Mouse (Mus musculus): ENCODE measurements around the gene Tmem129. TPM values are rescaled to one million over a fixed set of nuclear protein-coding genes. Genes with fewer than 3 reads are reported as not detected.

The Tmem129 gene
- polyA plus RNA-seq, 1 experiment from 2014 or later: 33.2 TPM

GRCm38 (mm10) chr5:33630061-33630460 is 28.2 kb downstream of the Tmem129 start:
- Histone ChIP-seq H3K36me3 (peaks cover 6% of the 10 kb centered on the region; the same call in 1 of the 2 replicates), H3K4me2 (replicated peaks) (peak overlapping the region; percentile 96), H3K27me3 (no peaks in the 10 kb centered on the region), H3K9ac (replicated peaks) (peak overlapping the region; percentile 56), H3K9me3 (no peaks in the 10 kb centered on the region), H3K4me3 (replicated peaks) (peak overlapping the region; percentile 85), H3K4me1 (replicated peaks) (peaks cover 23% of the 10 kb centered on the region), H3K27ac (peak overlapping the region; percentile 41; the same call in 1 of the 2 replicates)
- WGBS: 9% methylated on average over 9 of the region's 9 CpGs
- ATAC-seq: peak; percentile 35

GRCm38 (mm10) chr5:33629301-33629987 is 28.8 kb downstream of the Tmem129 start, which contains the start of the genes Fam53a and Gm9903:
Gene Fam53a (minus strand): TSS chr5:33629635.
Gene Gm9903 (plus strand): TSS chr5:33629925.
- peak; percentile 97 for ATAC-seq
- H3K4me3 ChIP-seq (replicated peaks): peak within 1 kb of the TSS; percentile 85
- WGBS: under 1% methylated on average over 96 of the region's 99 CpGs

GRCm38 (mm10) chr5:33628820-33629300 is 29.4 kb downstream of the Tmem129 start:
- under 1% methylated on average over 24 of the region's 24 CpGs for WGBS
- H3K36me3 ChIP-seq: no peaks in the 10 kb centered on the region

More at GRCm38 (mm10) chr5:33629301-33629987, 28.8 kb downstream of the Tmem129 start, which contains the start of the genes Fam53a and Gm9903:
- Histone ChIP-seq H3K4me1 (replicated peaks) (peaks cover 23% of the 10 kb centered on the region), H3K9ac (replicated peaks) (peak within 1 kb of the TSS; percentile 84), H3K27me3 (no peaks in the 10 kb centered on the region), H3K4me2 (replicated peaks) (peak within 1 kb of the TSS; percentile 96), H3K36me3 (peaks cover under 1% of the 10 kb centered on the region; the same call in 1 of the 2 replicates), H3K9me3 (no peaks in the 10 kb centered on the region), H3K27ac (peak within 1 kb of the TSS; percentile 88)

GRCm38 (mm10) chr5:33627968-33628367 is 30.2 kb downstream of the Tmem129 start:
- ATAC-seq: no peak
- Histone ChIP-seq H3K9me3 (no peaks in the 10 kb centered on the region), H3K27ac (no peak overlapping the region), H3K4me2 (replicated peaks) (peak overlapping the region; percentile 96), H3K4me1 (replicated peaks) (peaks cover 23% of the 10 kb centered on the region), H3K9ac (replicated peaks) (no peak overlapping the region), H3K27me3 (no peaks in the 10 kb centered on the region), H3K4me3 (replicated peaks) (peak overlapping the region; percentile 85), H3K36me3 (no peaks in the 10 kb centered on the region)
- 50% methylated on average over 4 of the region's 4 CpGs for WGBS

More at GRCm38 (mm10) chr5:33628820-33629300, 29.4 kb downstream of the Tmem129 start:
- H3K27me3 ChIP-seq: no peaks in the 10 kb centered on the region
- H3K9me3 ChIP-seq: no peaks in the 10 kb centered on the region
- H3K9ac ChIP-seq (replicated peaks): peak overlapping the region; percentile 84
- H3K4me3 ChIP-seq (replicated peaks): peak overlapping the region; percentile 85
- no peak for ATAC-seq
- H3K4me2 ChIP-seq (replicated peaks): peak overlapping the region; percentile 96
- H3K27ac ChIP-seq: peak overlapping the region; percentile 88
- peaks cover 23% of the 10 kb centered on the region for H3K4me1 ChIP-seq (replicated peaks)

GRCm38 (mm10) chr5:33623766-33624165 is 34.5 kb downstream of the Tmem129 start:
- 87% methylated on average over 3 of the region's 3 CpGs for WGBS
- ATAC-seq: no peak
- Histone ChIP-seq H3K27me3 (no peaks in the 10 kb centered on the region), H3K9ac (replicated peaks) (no peak overlapping the region), H3K36me3 (no peaks in the 10 kb centered on the region), H3K4me1 (replicated peaks) (peaks cover 12% of the 10 kb centered on the region), H3K4me3 (replicated peaks) (no peak overlapping the region), H3K4me2 (replicated peaks) (no peak overlapping the region), H3K27ac (no peak overlapping the region), H3K9me3 (no peaks in the 10 kb centered on the region)

GRCm38 (mm10) chr5:33622671-33623070 is 35.5 kb downstream of the Tmem129 start:
- Histone ChIP-seq H3K4me1 (replicated peaks) (peaks cover under 1% of the 10 kb centered on the region), H3K27ac (no peak overlapping the region), H3K4me3 (replicated peaks) (no peak overlapping the region), H3K27me3 (no peaks in the 10 kb centered on the region), H3K9ac (replicated peaks) (no peak overlapping the region), H3K9me3 (no peaks in the 10 kb centered on the region), H3K36me3 (no peaks in the 10 kb centered on the region), H3K4me2 (replicated peaks) (no peak overlapping the region)
- no peak for ATAC-seq
- 88% methylated on average over 2 of the region's 2 CpGs for WGBS

DNA sequence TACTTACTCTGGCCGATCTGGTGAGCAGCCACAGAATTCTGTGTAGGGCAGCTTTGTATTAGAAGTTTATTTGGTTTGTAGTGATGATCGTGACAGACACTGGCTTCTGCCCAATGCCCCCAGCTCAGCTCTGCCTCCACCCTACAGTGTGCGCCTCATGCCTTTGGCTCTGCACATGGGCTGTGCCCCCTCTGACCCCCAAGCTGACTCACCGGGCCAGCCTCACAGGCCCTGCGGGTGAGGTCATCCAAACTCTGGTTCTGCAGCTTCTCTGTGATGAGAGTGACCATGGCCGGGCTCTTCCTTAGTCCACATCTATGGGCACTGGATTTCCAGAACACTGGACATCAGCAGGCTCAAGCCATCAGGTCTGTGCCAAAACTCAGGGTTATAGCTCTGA is 43.8 kb downstream of the Tmem129 start:
- H3K4me3 ChIP-seq (replicated peaks): no peak overlapping the region
- no peak overlapping the region for H3K4me2 ChIP-seq (replicated peaks)
- 93% methylated on average over 6 of the region's 6 CpGs for WGBS
- no peak overlapping the region for H3K27ac ChIP-seq
- peaks cover 25% of the 10 kb centered on the region for H3K36me3 ChIP-seq
- no peak overlapping the region for H3K9ac ChIP-seq (replicated peaks)
- ATAC-seq: no peak
- H3K27me3 ChIP-seq: no peaks in the 10 kb centered on the region
- no peaks in the 10 kb centered on the region for H3K4me1 ChIP-seq (replicated peaks)
- no peaks in the 10 kb centered on the region for H3K9me3 ChIP-seq

- Histone ChIP-seq H3K27ac (no peak overlapping the region), H3K9me3 (no peaks in the 10 kb centered on the region)
- WGBS: 94% methylated on average over 1 of the region's 1 CpGs
Observed at GRCm38 (mm10) chr5:33611795-33612194, 46.4 kb downstream of the Tmem129 start.

DNA sequence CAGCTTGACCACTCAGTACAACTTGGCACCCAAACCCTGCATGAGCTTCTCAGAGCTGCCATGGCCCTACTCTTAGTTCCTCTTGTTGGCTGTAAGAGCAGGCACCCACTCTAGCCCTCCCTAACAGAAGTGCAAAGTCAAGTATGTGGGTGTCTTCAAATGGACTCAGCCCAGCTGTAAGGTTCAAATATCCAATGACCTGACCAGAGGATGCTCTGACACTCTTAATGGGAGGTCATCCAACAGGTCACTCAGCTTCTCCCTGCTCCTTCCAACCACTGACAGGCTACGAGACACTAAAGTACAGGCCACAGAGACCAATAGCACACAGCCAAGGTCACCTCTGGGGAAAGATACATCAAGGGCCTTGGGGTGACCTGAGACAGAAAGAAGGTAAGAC is 49.0 kb downstream of the Tmem129 start:
- no peaks in the 10 kb centered on the region for H3K4me1 ChIP-seq (replicated peaks)
- H3K4me2 ChIP-seq (replicated peaks): no peak overlapping the region
- H3K4me3 ChIP-seq (replicated peaks): no peak overlapping the region
- no peak overlapping the region for H3K27ac ChIP-seq
- H3K36me3 ChIP-seq: peaks cover 64% of the 10 kb centered on the region
- H3K27me3 ChIP-seq: no peaks in the 10 kb centered on the region
- H3K9me3 ChIP-seq: no peaks in the 10 kb centered on the region
- 94% methylated on average over 1 of the region's 1 CpGs for WGBS
- no peak overlapping the region for H3K9ac ChIP-seq (replicated peaks)
- no peak for ATAC-seq

More at GRCm38 (mm10) chr5:33611795-33612194, 46.4 kb downstream of the Tmem129 start:
- H3K9ac ChIP-seq (replicated peaks): no peak overlapping the region
- no peaks in the 10 kb centered on the region for H3K4me1 ChIP-seq (replicated peaks)
- peaks cover 48% of the 10 kb centered on the region for H3K36me3 ChIP-seq
- H3K27me3 ChIP-seq: no peaks in the 10 kb centered on the region
- H3K4me3 ChIP-seq (replicated peaks): no peak overlapping the region
- no peak for ATAC-seq
- H3K4me2 ChIP-seq (replicated peaks): no peak overlapping the region

DNA sequence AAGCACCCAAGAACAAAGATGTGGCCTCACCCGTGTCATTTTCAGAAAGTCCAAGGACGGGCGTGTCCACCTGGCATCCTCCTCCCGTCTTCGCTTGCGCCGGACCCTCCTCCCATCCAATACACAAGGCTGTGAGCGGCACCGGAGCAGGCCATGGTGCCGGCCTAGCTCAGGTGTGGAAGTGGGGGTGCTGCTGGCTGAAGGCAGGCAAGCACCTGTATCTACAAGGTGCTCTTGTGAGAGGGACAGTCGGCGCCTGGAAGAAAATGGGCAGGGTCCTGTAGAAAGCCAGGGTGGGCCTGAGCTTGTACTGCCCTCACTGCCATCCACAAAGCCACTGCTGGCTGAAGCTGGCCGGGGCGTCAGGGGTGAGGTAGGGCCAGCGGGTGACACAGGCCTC is 50.8 kb downstream of the Tmem129 start:
- Histone ChIP-seq H3K36me3 (peaks cover 56% of the 10 kb centered on the region), H3K4me3 (replicated peaks) (no peak overlapping the region), H3K9ac (replicated peaks) (no peak overlapping the region), H3K27ac (no peak overlapping the region), H3K9me3 (no peaks in the 10 kb centered on the region), H3K4me2 (replicated peaks) (no peak overlapping the region), H3K27me3 (no peaks in the 10 kb centered on the region), H3K4me1 (replicated peaks) (no peaks in the 10 kb centered on the region)
- 97% methylated on average over 15 of the region's 15 CpGs for WGBS
- no peak for ATAC-seq

DNA sequence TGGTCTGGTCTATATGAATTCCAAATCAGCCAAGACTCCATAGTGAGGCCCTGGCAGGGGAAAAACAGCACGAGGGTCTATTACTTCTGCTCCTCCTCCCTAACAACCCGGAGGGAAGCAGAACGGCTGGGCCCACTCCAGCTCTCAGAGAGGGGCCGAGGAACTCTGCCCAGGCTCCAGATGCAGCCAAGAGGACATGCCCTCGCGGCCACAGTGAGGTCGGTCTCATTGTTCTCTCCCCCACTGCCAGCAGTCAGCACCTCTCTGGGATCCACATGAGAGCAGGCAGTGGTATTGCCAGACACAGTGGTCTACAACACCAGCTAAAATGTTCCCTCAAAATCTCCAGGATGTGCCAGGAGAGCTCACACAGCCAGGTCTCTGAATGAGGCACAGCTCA is 51.6 kb downstream of the Tmem129 start:
- H3K9ac ChIP-seq (replicated peaks): no peak overlapping the region
- H3K27ac ChIP-seq: no peak overlapping the region
- no peaks in the 10 kb centered on the region for H3K4me1 ChIP-seq (replicated peaks)
- peaks cover 50% of the 10 kb centered on the region for H3K36me3 ChIP-seq
- H3K4me2 ChIP-seq (replicated peaks): no peak overlapping the region
- WGBS: 86% methylated on average over 7 of the region's 7 CpGs
- H3K9me3 ChIP-seq: no peaks in the 10 kb centered on the region
- no peaks in the 10 kb centered on the region for H3K27me3 ChIP-seq
- no peak for ATAC-seq
- H3K4me3 ChIP-seq (replicated peaks): no peak overlapping the region

DNA sequence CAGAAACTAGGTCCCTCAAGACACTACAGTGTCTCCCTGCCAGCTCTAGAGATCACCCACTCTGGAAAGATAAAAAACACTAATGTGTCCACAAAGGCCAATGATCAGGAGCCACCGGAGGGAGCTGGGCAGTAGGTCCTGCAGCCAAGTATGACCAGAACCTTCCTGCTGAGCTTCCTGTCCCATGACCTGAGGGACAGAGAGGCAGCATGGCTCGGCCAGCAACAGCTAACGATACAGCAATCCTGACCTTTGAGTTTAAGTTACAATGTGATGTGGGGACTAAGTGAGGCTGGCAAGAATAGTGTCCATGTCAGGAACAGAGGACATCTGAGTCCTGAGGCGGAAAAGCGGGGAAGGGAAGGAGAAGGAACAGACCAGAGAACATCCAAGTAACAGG is 52.9 kb downstream of the Tmem129 start:
- no peaks in the 10 kb centered on the region for H3K9me3 ChIP-seq
- H3K9ac ChIP-seq (replicated peaks): no peak overlapping the region
- H3K4me2 ChIP-seq (replicated peaks): no peak overlapping the region
- no peaks in the 10 kb centered on the region for H3K27me3 ChIP-seq
- no peaks in the 10 kb centered on the region for H3K4me1 ChIP-seq (replicated peaks)
- H3K4me3 ChIP-seq (replicated peaks): no peak overlapping the region
- no peak overlapping the region for H3K27ac ChIP-seq
- peaks cover 60% of the 10 kb centered on the region for H3K36me3 ChIP-seq
- 90% methylated on average over 5 of the region's 5 CpGs for WGBS
- ATAC-seq: no peak
